Mouse (Mus musculus): Measurements from ENCODE around the gene Apobec1. TPM values are rescaled to one million over a fixed set of nuclear protein-coding genes. Genes with fewer than 3 reads are reported as not detected.
"Not testable (repeated sequence)": the region's sequence is repeated elsewhere in the genome, so short reads cannot be mapped to it uniquely, and the experiment has no call there.

Gene Apobec1
- polyA plus RNA-seq, 1 experiment from 2014 or later: 1.5 TPM

DNA sequence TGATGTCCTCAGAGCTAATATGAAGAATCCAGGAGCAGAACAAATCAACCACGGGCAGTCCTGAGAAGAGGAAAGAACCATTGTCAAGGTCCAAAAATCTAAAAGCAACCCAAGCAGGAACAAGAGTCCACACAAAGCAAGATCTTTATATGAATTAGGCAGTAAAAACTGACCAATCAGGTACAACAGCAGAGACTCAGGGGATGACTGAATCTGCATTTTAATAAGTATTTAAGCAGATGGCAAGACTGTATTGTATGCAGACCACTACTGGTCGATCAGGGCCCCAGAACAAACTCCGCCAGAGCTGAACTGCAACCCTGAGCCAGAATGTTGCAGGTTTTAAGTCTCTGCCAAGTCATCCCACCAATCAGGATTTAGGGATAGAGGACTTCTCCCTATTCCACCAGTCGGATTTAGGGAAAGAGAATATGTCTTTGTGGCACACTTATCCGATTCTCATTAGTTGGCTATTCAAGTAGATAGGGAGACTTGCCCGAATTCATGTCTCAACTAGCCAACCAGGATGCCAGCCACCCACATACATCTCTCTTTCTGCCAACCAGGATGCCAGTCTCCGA lies 2.1 kb downstream of the Apobec1 start:
- no peak overlapping the region for H3K4me3 ChIP-seq
- no peaks in the 10 kb centered on the region for H3K27me3 ChIP-seq (ENCODE audit: poor library complexity, severe bottlenecking)
- peaks cover 9% of the 10 kb centered on the region for H3K4me1 ChIP-seq
- H3K27ac ChIP-seq: no peak overlapping the region
- no peaks in the 10 kb centered on the region for H3K36me3 ChIP-seq (replicated peaks)
- WGBS: 87% methylated on average over 7 of the region's 7 CpGs
- no peaks in the 10 kb centered on the region for H3K9me3 ChIP-seq
- DNase-seq (ENCODE audit: extremely low spot score, low spot score): no peak

DNA sequence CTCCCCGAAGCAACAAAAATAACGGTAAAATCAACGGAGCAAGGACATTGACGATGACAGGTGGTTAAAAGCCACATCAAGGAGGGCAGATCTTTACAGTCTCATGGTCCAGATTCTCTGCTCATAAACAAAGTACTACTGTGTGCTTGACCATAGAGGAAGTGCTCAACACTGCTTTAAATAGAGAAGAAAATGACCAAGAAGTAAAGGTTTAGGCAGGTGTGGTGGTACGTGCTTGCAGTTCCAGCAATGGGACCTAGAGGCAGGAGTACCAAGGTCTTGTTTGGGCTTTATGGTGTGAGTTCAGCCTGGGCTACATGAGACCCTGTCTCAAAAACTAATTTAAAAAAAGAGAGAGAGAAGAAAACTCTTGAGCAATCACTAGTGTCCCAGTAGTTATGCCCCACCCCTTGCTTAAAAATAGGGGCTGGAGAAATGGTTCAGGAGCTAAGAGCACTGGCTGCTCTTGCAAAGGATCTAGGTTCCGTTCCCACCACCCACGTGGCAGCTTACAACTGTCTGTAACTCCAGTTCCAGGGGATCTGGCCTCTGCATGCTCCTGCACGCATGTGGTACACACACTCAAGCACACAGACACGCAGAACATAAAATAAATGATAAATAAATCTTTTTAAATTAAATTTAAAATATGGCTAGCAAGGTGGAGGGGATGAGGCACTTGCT lies 3.0 kb downstream of the Apobec1 start:
- WGBS: 90% methylated on average over 9 of the region's 9 CpGs
- H3K27me3 ChIP-seq (ENCODE audit: poor library complexity, severe bottlenecking): no peaks in the 10 kb centered on the region
- H3K4me3 ChIP-seq: no peak overlapping the region
- H3K9me3 ChIP-seq: no peaks in the 10 kb centered on the region
- H3K27ac ChIP-seq: no peak overlapping the region
- peaks cover 9% of the 10 kb centered on the region for H3K4me1 ChIP-seq
- no peaks in the 10 kb centered on the region for H3K36me3 ChIP-seq (replicated peaks)
- no peak for DNase-seq (ENCODE audit: extremely low spot score, low spot score)

DNA sequence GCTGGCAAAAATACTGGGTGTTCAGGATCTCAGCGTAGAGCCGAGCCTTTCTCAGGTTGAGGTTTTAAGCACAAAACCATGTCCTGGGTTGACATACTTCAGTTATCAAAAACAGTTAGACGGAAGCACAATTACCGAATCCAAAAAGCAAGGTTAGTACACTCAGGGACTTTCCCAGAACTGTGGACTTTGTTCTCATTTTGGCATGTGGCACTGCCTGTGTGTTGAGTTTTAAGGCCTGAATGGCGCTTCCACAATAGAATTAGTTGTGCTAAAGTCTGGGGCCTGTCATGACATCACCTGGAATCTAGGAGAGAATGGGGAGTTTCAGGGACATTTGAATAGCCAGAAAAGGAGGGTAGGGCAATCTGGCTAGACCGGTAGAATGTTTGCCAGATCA lies 3.8 kb downstream of the Apobec1 start:
- WGBS: 91% methylated on average over 6 of the region's 6 CpGs
- Histone ChIP-seq H3K4me1 (peaks cover 9% of the 10 kb centered on the region), H3K27ac (no peak overlapping the region), H3K9me3 (no peaks in the 10 kb centered on the region), H3K27me3 (ENCODE audit: poor library complexity, severe bottlenecking) (no peaks in the 10 kb centered on the region), H3K36me3 (replicated peaks) (no peaks in the 10 kb centered on the region), H3K4me3 (no peak overlapping the region)
- no peak for DNase-seq (ENCODE audit: extremely low spot score, low spot score)

DNA sequence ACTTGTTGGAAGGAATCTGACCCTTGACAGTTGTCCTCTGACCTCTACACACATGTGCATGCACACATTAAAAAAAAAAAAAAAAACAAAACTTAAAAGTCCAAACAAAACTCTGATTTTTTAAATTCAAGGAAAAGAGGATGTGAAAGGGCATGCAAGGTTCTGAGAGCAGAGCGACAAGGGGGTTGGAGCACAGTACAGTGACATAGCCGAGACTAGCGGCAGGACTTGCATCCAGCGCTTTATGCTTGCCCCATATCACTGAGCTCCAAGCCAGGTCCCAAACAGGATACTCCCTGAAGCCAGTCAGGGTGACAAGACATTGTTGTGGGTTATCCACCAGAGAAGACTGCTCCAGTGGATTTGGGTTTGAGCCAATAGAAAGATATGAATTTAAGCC lies 4.2 kb downstream of the Apobec1 start:
- DNase-seq (ENCODE audit: extremely low spot score, low spot score): no peak
- 97% methylated on average over 4 of the region's 4 CpGs for WGBS
- H3K4me3 ChIP-seq: no peak overlapping the region
- H3K27me3 ChIP-seq (ENCODE audit: poor library complexity, severe bottlenecking): no peaks in the 10 kb centered on the region
- peaks cover 9% of the 10 kb centered on the region for H3K4me1 ChIP-seq
- no peak overlapping the region for H3K27ac ChIP-seq
- no peaks in the 10 kb centered on the region for H3K9me3 ChIP-seq
- H3K36me3 ChIP-seq (replicated peaks): no peaks in the 10 kb centered on the region

DNA sequence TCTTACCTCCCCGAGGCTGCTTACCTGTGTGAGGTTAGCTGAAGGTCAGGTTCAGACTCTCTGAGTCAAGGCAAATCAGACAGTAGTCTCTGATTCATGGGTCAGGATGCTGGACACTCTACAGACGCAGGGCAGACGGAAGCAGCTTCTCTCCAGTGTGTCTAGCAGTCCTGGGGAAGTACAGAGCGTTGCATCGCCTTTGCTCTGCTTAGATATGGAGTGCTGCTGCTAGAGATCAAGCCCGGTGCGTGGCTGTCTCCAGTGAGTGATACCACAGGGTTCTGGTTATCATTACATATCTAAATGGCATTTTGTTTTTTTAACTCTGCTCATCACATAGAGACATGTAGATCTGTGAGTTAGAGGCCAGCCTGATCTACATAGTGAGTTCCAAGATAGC lies 5.6 kb downstream of the Apobec1 start:
- no peaks in the 10 kb centered on the region for H3K27me3 ChIP-seq (ENCODE audit: poor library complexity, severe bottlenecking)
- no peak for DNase-seq (ENCODE audit: extremely low spot score, low spot score)
- 83% methylated on average over 7 of the region's 7 CpGs for WGBS

DNA sequence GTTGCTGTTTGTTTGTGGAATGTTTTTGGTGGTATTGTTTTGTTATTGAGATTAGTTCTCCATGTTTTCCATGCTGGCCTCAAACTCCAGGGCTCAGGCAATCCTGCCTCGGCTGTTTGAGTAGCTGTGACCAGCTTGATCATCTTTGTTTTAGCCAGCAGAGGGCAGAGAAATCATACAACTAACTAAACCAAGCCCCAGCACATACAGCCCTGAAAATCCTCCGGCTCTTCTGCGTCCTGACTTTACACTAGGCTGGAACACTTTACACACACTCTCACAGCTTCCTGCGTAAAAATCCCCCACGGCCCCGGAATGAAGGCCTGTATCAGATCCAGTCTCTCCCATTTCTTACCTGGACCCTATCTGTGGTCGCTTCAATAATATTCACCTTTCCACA lies 6.6 kb downstream of the Apobec1 start:
- no peaks in the 10 kb centered on the region for H3K36me3 ChIP-seq (replicated peaks)
- no peaks in the 10 kb centered on the region for H3K4me1 ChIP-seq
- H3K9me3 ChIP-seq: no peaks in the 10 kb centered on the region
- no peak overlapping the region for H3K27ac ChIP-seq
- WGBS: 44% methylated on average over 7 of the region's 7 CpGs
- DNase-seq (ENCODE audit: extremely low spot score, low spot score): no peak
- no peaks in the 10 kb centered on the region for H3K27me3 ChIP-seq (ENCODE audit: poor library complexity, severe bottlenecking)
- no peak overlapping the region for H3K4me3 ChIP-seq

More for the DNA sequence above, 5.6 kb downstream of the Apobec1 start:
- Histone ChIP-seq H3K9me3 (no peaks in the 10 kb centered on the region), H3K4me1 (no peaks in the 10 kb centered on the region), H3K36me3 (replicated peaks) (no peaks in the 10 kb centered on the region), H3K27ac (no peak overlapping the region), H3K4me3 (no peak overlapping the region)

DNA sequence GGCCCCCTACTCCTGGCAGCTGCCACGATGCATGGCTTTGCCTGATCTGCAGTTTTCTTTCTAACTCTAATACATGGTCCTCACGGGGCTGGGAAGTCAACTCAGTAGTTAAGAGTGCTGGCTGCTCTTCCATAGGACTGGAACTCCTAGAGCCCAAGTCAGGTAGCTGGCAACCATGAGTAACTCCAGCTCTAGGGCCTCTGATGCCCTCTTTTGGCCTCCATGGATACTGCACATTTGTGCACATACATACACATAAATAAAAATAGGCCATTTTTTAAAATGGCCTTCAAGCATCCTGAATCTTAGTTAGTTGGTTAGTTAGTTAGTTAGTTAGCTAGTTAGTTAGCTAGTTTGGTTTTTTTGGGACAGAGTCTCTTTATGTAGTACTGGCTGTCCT lies 9.3 kb downstream of the Apobec1 start:
- Histone ChIP-seq H3K27ac (no peak overlapping the region), H3K4me3 (no peak overlapping the region)

DNA sequence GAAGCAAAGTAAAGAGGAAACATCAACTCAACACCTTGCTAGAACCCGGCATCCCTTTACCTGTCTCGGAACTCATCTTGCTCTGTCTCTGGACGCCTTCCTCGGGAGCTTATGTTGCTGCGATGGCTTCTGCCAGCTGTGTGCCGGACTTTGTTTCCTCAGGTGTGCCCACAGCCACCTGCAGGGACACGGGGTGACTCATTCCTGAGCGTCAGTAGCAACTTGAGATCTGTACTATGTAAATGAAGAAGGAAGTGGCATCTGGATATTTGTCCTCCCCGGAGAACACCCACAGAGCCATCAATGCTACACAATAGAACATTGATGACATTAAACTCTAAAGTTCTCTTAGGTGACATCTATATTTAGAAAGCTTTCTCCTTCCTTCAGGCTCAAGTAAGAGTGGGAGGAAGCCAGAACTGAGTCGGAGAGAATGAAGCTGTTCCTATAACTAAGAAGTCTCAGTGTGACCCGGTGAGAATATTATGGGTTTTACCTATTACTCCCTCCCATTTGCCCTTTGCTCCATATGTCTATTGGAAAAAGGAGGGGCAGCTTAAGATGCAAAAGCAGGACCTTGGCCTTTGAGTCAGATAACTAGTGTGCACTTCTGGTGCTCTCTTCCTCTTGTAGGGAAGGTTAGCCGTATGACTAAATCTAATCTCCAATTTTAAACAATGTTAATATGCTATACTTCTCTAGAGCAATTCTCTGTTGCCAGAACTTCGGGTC lies 11.1 kb downstream of the Apobec1 start:
- Histone ChIP-seq H3K4me3 (no peak overlapping the region), H3K36me3 (replicated peaks) (no peaks in the 10 kb centered on the region), H3K27me3 (ENCODE audit: poor library complexity, severe bottlenecking) (no peaks in the 10 kb centered on the region), H3K9me3 (no peaks in the 10 kb centered on the region), H3K27ac (no peak overlapping the region), H3K4me1 (no peaks in the 10 kb centered on the region)
- DNase-seq (ENCODE audit: extremely low spot score, low spot score): no peak
- 90% methylated on average over 13 of the region's 13 CpGs for WGBS

More for the DNA sequence above, 9.3 kb downstream of the Apobec1 start:
- DNase-seq (ENCODE audit: extremely low spot score, low spot score): no peak
- Histone ChIP-seq H3K4me1 (no peaks in the 10 kb centered on the region), H3K9me3 (no peaks in the 10 kb centered on the region), H3K27me3 (ENCODE audit: poor library complexity, severe bottlenecking) (no peaks in the 10 kb centered on the region), H3K36me3 (replicated peaks) (no peaks in the 10 kb centered on the region)
- 88% methylated on average over 2 of the region's 2 CpGs for WGBS

DNA sequence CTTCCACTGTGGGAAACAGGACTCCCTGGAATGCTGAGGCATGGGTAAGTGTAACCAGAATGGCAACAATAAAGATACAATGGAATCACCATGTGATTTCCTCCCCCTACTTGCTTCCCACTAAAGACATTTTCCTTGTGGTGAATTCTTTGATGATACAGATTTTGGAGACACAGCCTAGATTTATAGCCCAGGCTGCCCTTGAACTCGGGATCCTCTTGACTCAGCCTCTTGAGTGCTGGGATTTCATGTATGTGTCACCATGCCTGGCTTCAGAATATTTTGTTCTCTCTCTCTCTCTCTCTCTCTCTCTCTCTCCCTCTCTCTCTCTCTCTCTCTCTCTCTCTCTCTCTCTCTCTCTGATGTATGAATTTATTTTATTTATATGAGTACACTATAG lies 23.2 kb downstream of the Apobec1 start:
- Histone ChIP-seq H3K27ac (no peak overlapping the region), H3K27me3 (ENCODE audit: poor library complexity, severe bottlenecking) (no peaks in the 10 kb centered on the region), H3K4me1 (no peaks in the 10 kb centered on the region), H3K36me3 (replicated peaks) (no peaks in the 10 kb centered on the region), H3K9me3 (no peaks in the 10 kb centered on the region), H3K4me3 (no peak overlapping the region)
- DNase-seq (ENCODE audit: extremely low spot score, low spot score): no peak
- 80% methylated on average over 1 of the region's 1 CpGs for WGBS

DNA sequence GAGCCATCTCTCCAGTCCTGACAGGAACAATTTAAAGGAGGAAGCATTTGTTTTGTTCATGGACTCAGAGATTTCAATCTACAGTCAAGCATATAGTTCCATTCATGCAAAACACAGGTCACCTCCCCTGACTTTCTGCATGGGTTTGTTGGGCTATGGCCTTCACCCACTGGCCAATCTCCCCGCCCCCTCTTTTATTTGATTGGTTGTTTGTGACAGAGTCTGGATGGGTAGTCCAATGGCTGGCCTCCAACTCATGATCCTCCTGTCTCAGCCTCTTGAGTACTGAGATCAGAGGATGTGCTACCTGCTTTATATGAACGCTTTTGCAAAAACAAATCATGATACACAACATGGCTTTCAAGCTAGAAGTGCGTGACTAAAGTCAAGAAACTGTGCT lies 25.2 kb downstream of the Apobec1 start:
- no peaks in the 10 kb centered on the region for H3K36me3 ChIP-seq (replicated peaks)

DNA sequence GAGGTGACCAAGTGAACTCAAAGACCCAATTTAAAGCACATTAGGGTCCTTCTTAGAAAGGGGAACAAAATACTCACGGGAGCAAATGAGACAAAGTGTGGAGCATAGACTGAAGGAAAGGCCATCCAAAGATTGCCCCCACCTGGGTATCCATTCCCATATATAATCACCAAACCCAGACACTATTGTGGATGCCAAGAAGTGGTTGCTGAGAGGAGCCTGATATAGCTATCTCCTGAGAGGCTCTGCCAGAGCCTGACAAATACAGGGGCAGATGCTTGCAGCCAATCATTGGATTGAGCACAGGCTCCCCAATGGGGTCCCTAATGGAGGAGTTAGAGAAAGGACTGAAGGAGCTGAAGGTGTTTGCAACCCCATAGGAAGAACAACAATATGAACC lies 27.2 kb downstream of the Apobec1 start:
- not testable (repeated sequence) for DNase-seq (ENCODE audit: extremely low spot score, low spot score); H3K27me3 ChIP-seq (ENCODE audit: poor library complexity, severe bottlenecking); H3K27ac ChIP-seq; H3K36me3 ChIP-seq (replicated peaks); H3K4me1 ChIP-seq; H3K4me3 ChIP-seq; H3K9me3 ChIP-seq
- 83% methylated on average over 1 of the region's 1 CpGs for WGBS

More for the DNA sequence above, 25.2 kb downstream of the Apobec1 start:
- H3K9me3 ChIP-seq: no peaks in the 10 kb centered on the region
- H3K27me3 ChIP-seq (ENCODE audit: poor library complexity, severe bottlenecking): 0 out of 2 replicates have a peak, but pooled peaks cover 3% of the 10 kb centered on the region
- DNase-seq (ENCODE audit: extremely low spot score, low spot score): no peak
- H3K4me1 ChIP-seq: no peaks in the 10 kb centered on the region
- 90% methylated on average over 3 of the region's 3 CpGs for whole genome bisulfite sequencing
- no peak overlapping the region for H3K27ac ChIP-seq
- H3K4me3 ChIP-seq: no peak overlapping the region

DNA sequence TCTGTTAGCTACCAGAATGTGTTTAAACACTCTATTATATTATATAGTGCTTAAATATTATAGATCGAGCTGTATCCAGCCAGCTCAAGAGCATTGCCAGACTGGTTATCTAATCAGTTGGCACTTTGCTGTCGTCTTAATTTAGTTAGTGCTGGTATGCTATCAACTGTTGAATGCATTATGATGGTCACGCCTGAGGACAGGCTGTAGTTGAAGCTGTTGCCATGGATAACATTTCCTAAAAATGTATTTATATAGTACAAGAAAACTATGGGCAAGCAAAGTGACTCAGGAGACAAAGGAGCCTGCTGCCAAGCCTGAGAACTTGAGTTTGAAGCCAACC lies 30.7 kb downstream of the Apobec1 start:
- WGBS: 84% methylated on average over 3 of the region's 3 CpGs
- H3K27me3 ChIP-seq (ENCODE audit: poor library complexity, severe bottlenecking): 0 out of 2 replicates have a peak, but pooled peaks cover 3% of the 10 kb centered on the region
- H3K4me3 ChIP-seq: no peak overlapping the region

More for the DNA sequence above, 30.7 kb downstream of the Apobec1 start:
- DNase-seq (ENCODE audit: extremely low spot score, low spot score): no peak
- H3K36me3 ChIP-seq (replicated peaks): no peaks in the 10 kb centered on the region
- H3K9me3 ChIP-seq: no peaks in the 10 kb centered on the region
- no peak overlapping the region for H3K27ac ChIP-seq
- H3K4me1 ChIP-seq: peaks cover 3% of the 10 kb centered on the region; the same call in 1 of the 2 replicates
